Mouse (Mus musculus) forebrain, embryonic 16.5 days (tissue): Measurements from ENCODE around the gene Mok. TPM values are rescaled to one million over a fixed set of nuclear protein-coding genes. Genes with fewer than 3 reads are reported as not detected.

Experiments used
- ATAC-seq: fragments of 200-750 bp; cut with Nextera tagmentation; 2 replicates; pipeline ENCODE4 v1.8.0; 2017; ENCODE audit warnings: mild to moderate bottlenecking, moderate library complexity
- H3K27ac ChIP-seq: fragments of 300-500 bp; sonication (generic); 2 replicates; pipeline ENCODE4 v1.5.1; 2014; ENCODE audit warnings: low read length, control low read depth
- H3K27me3 ChIP-seq: fragments of 300-500 bp; sonication (generic); replicated peaks from 2 replicates; pipeline ENCODE4 v1.6.1; 2014; ENCODE audit warnings: low read length; ENCODE audit not compliant: control insufficient read depth, insufficient read depth
- H3K36me3 ChIP-seq: fragments of 300-500 bp; sonication (generic); 2 replicates; pipeline ENCODE4 v1.6.1; 2014; ENCODE audit not compliant: control insufficient read depth, insufficient read depth
- H3K4me1 ChIP-seq: fragments of 300-500 bp; sonication (generic); replicated peaks from 2 replicates; pipeline ENCODE4 v1.6.1; 2014; ENCODE audit warnings: low read length; ENCODE audit not compliant: control insufficient read depth, insufficient read depth
- H3K4me2 ChIP-seq: fragments of 300-500 bp; sonication (generic); 2 replicates; pipeline ENCODE4 v1.6.1; 2014; ENCODE audit warnings: mild to moderate bottlenecking, low read length, control low read depth
- H3K4me3 ChIP-seq: fragments of 300-500 bp; sonication (generic); replicated peaks from 2 replicates; pipeline ENCODE4 v1.5.1; 2014; ENCODE audit warnings: mild to moderate bottlenecking, low read length, control low read depth
- H3K9ac ChIP-seq: fragments of 300-500 bp; sonication (generic); replicated peaks from 2 replicates; pipeline ENCODE4 v1.6.1; 2014; ENCODE audit warnings: low read depth, low read length, control low read depth
- H3K9me3 ChIP-seq: fragments of 300-500 bp; sonication (generic); 2 replicates; pipeline ENCODE4 v1.6.1; 2016; ENCODE audit warnings: low read length; ENCODE audit not compliant: control insufficient read depth
- WGBS: fragments of 180-500 bp; shearing (Covaris S2); extraction: QIAGEN DNeasy Blood & Tissue Kit; methylation state at CpG from one replicate; pipeline ENCODE4 v1.1.7; 2014; 5-methylcytosine and 5-hydroxymethylcytosine counted together
- polyA plus RNA-seq: library from polyadenylated mRNA; unstranded; fragments of >200 nt; fragmentation: Nextera tagmentation; extraction: Ambion mirVana; gene quantifications from 2 replicates; pipeline ENCODE4 v1.2.1, GENCODE M21; 2015

The Mok gene
- polyA plus RNA-seq, 1 experiment from 2014 or later, result 13.4 TPM

GRCm38 (mm10) chr12:110819367-110819766 lies 21.4 kb downstream of the Mok start:
- no peaks in the 10 kb centered on the region for H3K4me1 ChIP-seq
- H3K9ac ChIP-seq, result no peak overlapping the region
- 83% methylated on average over 8 of the region's 8 CpGs for WGBS
- H3K9me3 ChIP-seq, result no peaks in the 10 kb centered on the region
- ATAC-seq, result no peak
- H3K4me3 ChIP-seq, result no peak overlapping the region
- H3K36me3 ChIP-seq, result no peaks in the 10 kb centered on the region
- no peaks in the 10 kb centered on the region for H3K27me3 ChIP-seq
- no peak overlapping the region for H3K4me2 ChIP-seq
- no peak overlapping the region for H3K27ac ChIP-seq

DNA sequence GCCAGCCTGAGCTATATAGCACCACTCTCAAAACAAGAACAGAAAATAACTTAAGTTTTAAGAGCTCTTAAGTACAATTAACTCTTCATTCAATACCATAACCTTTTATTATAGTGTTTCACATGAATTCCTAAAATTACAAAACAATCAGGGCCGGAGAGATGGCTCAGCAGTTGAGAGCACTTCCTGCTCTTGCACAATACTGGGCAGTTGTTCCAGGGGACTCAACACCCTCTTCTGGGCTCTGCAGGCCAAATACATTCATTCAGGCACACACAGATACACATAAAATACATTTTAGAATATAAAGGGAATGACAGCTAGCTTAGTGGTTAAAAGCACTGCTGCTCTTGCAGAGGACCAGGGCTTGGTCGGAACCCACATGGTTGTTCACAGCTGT lies 23.9 kb downstream of the Mok start:
- Histone ChIP-seq H3K9me3 (no peaks in the 10 kb centered on the region), H3K27ac (no peak overlapping the region), H3K27me3 (no peaks in the 10 kb centered on the region), H3K9ac (no peak overlapping the region), H3K4me1 (no peaks in the 10 kb centered on the region), H3K4me3 (no peak overlapping the region), H3K4me2 (no peak overlapping the region), H3K36me3 (no peaks in the 10 kb centered on the region)
- ATAC-seq, result no peak
- WGBS, result 90% methylated on average over 2 of the region's 2 CpGs

DNA sequence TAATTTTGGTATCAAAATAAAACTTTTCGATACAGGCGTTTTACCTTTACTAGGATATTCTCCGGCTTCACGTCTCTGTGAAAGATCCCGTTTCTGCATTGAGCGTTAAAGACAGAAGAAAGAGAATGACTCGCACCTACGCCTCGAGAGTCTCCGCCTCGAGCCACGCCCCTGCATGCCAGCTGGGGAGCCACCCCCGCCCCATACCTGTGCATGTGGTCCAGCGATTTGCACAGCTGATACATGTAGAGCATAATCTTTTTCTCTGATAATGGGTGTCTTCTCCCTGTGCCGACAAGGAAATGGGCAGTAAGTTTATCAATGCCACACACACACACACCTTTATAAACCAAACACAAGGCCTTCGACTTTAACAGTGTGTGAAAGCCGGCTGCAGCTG lies 25.8 kb downstream of the Mok start:
- no peak overlapping the region for H3K27ac ChIP-seq
- H3K27me3 ChIP-seq, result no peaks in the 10 kb centered on the region
- H3K4me1 ChIP-seq, result no peaks in the 10 kb centered on the region
- WGBS, result 79% methylated on average over 17 of the region's 17 CpGs
- no peaks in the 10 kb centered on the region for H3K36me3 ChIP-seq
- ATAC-seq, result no peak
- no peak overlapping the region for H3K4me3 ChIP-seq
- H3K4me2 ChIP-seq, result no peak overlapping the region
- no peaks in the 10 kb centered on the region for H3K9me3 ChIP-seq
- H3K9ac ChIP-seq, result no peak overlapping the region

DNA sequence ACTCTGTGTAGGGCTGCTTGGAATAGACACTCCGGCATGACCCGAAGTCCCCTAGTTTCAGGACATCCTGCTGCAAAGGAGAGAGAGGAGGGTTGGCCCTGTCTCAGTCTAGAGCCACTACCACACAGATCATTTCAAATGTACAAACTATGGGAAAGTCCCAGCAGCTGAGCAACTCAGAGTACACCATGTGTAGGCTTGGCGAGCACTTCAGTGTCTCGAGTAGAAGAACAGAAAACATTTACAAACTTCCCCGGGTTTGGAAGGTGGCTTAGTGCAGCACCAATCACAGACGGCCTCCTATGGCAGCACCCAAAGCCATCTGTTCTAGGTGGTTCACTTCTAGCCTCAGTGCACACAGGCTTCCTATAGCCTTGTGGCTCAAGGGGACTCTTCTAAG lies 27.1 kb downstream of the Mok start:
- H3K4me1 ChIP-seq, result no peaks in the 10 kb centered on the region
- WGBS, result 93% methylated on average over 6 of the region's 6 CpGs
- no peaks in the 10 kb centered on the region for H3K27me3 ChIP-seq
- no peak for ATAC-seq
- H3K9me3 ChIP-seq, result no peaks in the 10 kb centered on the region
- H3K36me3 ChIP-seq, result no peaks in the 10 kb centered on the region
- H3K9ac ChIP-seq, result no peak overlapping the region
- H3K4me3 ChIP-seq, result no peak overlapping the region
- no peak overlapping the region for H3K4me2 ChIP-seq
- H3K27ac ChIP-seq, result no peak overlapping the region

- Histone ChIP-seq H3K36me3 (no peaks in the 10 kb centered on the region), H3K9ac (no peak overlapping the region), H3K4me1 (no peaks in the 10 kb centered on the region), H3K4me2 (no peak overlapping the region), H3K4me3 (no peak overlapping the region), H3K9me3 (no peaks in the 10 kb centered on the region), H3K27ac (no peak overlapping the region), H3K27me3 (no peaks in the 10 kb centered on the region)
- WGBS, result 93% methylated on average over 9 of the region's 9 CpGs
- ATAC-seq, result no peak
Observed at GRCm38 (mm10) chr12:110813132-110813531, 27.6 kb downstream of the Mok start.

DNA sequence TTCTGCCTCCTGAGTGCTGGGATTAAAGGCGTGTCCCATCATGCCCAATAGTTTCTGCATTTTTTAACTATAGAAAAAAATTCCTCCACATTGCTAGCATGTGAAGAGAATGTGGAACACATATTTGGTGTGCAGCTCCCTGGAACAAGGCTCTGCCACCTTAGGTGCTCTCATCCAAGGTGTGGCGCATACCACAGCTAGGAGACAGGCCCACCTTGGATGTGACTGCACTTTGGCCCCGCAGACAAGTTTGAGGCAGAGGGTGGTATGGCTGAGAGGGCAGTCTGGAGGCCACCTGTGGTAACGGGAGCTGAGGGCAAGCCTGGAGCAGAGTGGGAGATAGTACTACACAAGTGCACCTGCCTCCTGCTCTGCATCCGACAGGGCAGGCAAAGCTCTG lies 31.9 kb downstream of the Mok start:
- H3K27ac ChIP-seq, result no peak overlapping the region
- H3K9ac ChIP-seq, result no peak overlapping the region
- ATAC-seq, result no peak
- no peaks in the 10 kb centered on the region for H3K27me3 ChIP-seq
- peaks cover 6% of the 10 kb centered on the region for H3K4me1 ChIP-seq
- H3K4me2 ChIP-seq, result no peak overlapping the region
- H3K9me3 ChIP-seq, result no peaks in the 10 kb centered on the region
- WGBS, result 72% methylated on average over 5 of the region's 5 CpGs
- no peak overlapping the region for H3K4me3 ChIP-seq
- H3K36me3 ChIP-seq, result no peaks in the 10 kb centered on the region

DNA sequence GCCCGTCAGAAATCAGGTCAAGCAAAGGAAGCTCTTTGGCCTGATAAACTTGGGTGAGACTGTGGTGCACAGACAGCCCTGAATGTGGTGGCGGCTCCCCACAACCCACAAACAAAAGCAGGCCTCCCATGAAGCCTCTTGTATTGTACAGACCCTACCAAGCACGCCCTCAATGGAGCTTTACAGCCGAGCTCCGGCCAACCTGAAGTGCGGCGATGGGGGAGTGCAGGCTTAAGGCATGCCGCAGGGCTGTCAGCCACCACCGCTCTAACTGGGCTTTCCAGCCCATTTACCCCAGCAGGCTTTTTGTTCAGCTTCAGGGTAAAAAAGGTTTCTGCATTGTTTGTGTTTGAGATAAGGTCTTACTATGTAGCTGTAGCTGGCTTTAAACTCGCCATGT lies 32.3 kb downstream of the Mok start:
- Histone ChIP-seq H3K9me3 (no peaks in the 10 kb centered on the region), H3K27ac (no peak overlapping the region), H3K36me3 (no peaks in the 10 kb centered on the region), H3K4me2 (no peak overlapping the region), H3K27me3 (no peaks in the 10 kb centered on the region), H3K9ac (no peak overlapping the region), H3K4me1 (peaks cover 9% of the 10 kb centered on the region), H3K4me3 (no peak overlapping the region)
- ATAC-seq, result no peak
- WGBS, result 11% methylated on average over 10 of the region's 10 CpGs

GRCm38 (mm10) chr12:110806301-110806970 lies 34.3 kb downstream of the Mok start:
- no peak for ATAC-seq
- no peaks in the 10 kb centered on the region for H3K27me3 ChIP-seq
- H3K9me3 ChIP-seq, result no peaks in the 10 kb centered on the region
- H3K27ac ChIP-seq, result no peak overlapping the region
- H3K4me3 ChIP-seq, result no peak overlapping the region
- H3K36me3 ChIP-seq, result no peaks in the 10 kb centered on the region
- no peak overlapping the region for H3K4me2 ChIP-seq
- peaks cover 9% of the 10 kb centered on the region for H3K4me1 ChIP-seq
- H3K9ac ChIP-seq, result no peak overlapping the region
- 62% methylated on average over 3 of the region's 3 CpGs for whole genome bisulfite sequencing

DNA sequence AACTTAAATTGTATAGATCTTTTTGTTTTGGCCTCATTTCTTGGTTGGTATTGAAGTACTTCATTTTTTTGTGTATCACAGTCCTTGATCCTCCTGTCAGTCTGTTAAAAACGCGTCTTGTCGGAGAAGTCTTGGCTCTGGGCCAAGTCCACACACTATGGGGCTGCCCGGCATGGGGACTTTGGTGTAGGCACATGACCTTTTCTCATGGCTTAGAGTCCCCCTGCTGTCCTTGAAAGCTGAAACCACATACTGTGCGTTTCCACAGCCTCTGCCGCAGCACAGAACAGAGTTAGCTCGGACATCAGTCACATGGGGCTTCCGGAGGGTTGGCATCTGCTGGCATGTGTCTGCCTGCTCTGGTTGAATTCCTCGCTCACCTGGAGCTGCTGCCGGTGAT lies 36.5 kb downstream of the Mok start:
- H3K36me3 ChIP-seq, result no peaks in the 10 kb centered on the region
- 12% methylated on average over 10 of the region's 10 CpGs for WGBS
- H3K4me2 ChIP-seq, result no peak overlapping the region
- H3K27ac ChIP-seq, result no peak overlapping the region
- no peak overlapping the region for H3K4me3 ChIP-seq
- peaks cover 9% of the 10 kb centered on the region for H3K4me1 ChIP-seq
- ATAC-seq, result peak; percentile 62
- no peaks in the 10 kb centered on the region for H3K27me3 ChIP-seq
- no peaks in the 10 kb centered on the region for H3K9me3 ChIP-seq
- no peak overlapping the region for H3K9ac ChIP-seq
